Mouse (Mus musculus): ENCODE measurements around the gene Mgat4e.
"Not testable (repeated sequence)": the region's sequence is repeated elsewhere in the genome, so short reads cannot be mapped to it uniquely, and the experiment has no call there.

Mgat4e gene

DNA sequence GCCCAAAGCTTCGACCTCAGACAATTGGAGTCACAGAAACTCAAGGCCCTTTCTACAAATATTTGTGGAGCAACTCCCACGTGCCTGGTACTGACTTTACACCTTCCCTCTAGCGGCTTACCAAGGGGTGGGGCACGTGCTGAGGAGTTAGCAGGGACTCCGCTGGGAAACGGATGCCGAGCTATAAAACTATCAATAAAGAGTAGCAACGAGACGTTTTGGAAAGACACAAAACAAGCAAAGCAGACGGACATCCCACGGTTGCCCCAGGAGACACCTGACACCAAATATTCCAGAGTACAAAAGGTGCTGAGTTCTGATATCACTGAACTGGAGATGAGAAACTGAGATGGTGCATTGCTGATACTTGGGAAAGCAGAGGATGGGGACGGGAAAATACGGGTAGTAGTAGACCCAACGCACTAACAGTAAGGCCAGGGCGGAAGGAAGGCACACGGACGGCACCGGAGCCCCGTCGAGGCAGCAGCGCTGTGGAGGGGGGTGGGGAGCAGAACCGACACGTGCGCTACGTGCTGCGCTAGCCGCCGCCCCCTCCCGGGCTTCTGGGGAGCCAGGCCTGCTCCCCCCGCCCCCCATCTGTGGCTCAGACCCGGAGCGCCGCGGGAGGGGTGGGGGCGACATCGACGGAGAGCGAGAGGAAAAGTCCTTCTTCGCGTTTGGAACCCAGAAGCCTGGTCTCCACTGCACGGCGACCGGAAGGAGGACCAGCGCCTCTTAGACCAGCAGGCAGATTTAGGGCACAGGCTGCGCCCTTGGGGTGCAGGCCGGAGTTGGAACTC, 6.6 kb upstream of the Mgat4e start:
- DNase-seq (ENCODE audit: low spot score) = peak; percentile 56

DNA sequence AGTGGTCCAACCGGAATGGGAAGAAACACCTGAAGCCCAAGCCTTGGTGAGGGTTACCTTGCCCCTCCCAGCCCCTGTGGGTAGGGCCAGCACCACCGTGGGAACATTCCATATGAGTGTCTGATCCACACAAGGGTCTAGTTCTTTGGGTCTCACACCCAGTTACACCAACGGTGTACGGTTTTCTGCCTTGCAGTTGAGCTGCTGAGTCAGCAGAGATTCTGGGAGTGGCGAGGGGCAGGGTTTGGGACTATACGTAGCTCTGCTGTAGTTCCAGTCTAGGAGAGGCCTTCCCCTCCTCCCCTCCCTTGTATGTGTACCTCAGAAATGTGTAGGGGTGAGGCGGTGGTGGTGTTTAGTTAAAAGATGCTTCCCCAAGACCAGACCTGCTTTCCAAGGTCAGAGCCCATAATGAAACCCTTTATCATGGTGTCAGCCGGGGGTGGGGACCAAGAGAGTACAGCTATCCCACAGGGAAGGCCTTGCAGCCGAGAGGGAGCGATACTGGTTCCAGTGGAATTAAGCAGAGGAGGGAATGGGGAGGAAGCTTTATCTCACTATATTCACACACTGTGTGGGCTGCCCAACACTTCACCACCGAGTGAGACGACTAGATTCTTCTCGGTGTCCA, 5.9 kb upstream of the Mgat4e start:
- DNase-seq (ENCODE audit: low spot score) = no peak

DNA sequence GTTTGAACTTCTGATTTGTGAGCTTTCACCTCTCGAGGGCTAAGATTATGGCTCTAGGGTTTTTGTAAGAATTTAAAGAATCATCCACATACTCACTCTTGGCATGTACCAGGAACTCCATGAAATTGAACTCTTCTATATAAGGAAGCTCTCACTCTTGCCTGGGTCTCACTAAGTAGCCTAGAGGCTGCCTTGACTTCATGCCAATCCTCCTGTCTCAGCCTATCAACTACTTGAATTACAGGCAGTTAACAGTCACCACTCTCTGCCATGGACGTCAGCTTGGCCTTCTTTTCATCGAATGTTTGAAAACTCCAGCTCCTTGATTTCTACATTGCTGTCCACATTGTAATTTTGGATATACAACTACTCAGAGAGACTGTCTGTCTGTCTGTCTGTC, 2.9 kb upstream of the Mgat4e start:
- no peak for DNase-seq (ENCODE audit: low spot score)

DNA sequence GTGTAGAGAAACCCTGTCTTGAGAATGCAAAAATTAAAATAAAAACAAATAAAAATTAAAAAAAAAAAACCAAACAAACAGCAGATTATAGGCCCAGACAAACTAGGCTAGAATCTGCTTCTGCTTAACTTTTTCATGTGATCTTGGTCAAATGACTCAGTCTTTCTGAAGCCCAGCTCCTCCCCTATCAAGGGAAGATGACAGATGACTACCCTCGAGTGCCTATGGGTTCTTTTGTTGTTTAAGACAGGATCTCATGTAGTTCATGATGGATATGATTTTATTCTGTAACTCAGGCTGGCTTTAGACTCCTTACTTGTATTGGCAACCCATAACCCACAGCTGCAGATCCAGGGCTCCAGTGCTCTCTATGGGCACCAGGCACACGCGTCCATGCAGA, 2.4 kb upstream of the Mgat4e start:
- no peak for DNase-seq (ENCODE audit: low spot score)

DNA sequence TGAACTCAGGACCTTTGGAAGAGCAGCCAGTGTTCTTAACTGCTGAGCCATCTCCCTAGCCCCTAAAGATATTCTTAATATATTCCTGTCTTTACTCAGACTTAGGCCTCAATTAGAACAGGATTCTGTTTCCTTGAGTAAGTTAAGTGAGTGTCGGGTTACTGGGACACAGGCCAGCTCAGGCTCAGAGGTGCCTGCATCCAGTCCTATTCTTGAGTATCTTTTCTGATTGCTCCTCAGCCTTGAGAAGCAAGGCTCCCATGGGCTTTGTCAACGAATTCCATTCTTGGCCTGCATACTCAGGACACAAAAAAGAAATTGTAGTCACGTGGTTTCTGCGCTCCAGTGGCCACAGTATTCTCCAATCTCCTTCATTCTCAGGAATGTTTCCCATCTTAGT, 1.3 kb downstream of the Mgat4e start:
- no peak for DNase-seq (ENCODE audit: low spot score)

DNA sequence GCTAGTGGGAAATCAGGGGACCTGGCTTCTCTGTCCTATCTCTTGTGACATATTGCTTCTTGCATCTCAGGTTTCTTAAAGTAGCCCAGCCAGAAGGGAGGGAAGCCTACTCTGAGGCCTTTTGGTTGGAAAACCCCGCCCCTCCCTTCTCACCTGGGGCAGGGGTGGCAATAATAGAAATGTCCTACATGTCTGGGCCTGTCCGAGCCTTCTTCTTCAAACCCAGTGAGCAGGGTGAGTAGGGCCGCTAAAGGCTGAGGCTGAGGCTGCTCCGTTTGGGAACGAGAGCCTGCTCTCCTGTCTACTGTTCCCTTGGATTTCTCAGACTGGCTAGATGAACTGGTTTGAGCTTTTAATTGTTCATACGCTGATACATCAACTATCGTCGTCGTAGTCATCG, 8.9 kb downstream of the Mgat4e start:
- DNase-seq (ENCODE audit: low spot score) = no peak

DNA sequence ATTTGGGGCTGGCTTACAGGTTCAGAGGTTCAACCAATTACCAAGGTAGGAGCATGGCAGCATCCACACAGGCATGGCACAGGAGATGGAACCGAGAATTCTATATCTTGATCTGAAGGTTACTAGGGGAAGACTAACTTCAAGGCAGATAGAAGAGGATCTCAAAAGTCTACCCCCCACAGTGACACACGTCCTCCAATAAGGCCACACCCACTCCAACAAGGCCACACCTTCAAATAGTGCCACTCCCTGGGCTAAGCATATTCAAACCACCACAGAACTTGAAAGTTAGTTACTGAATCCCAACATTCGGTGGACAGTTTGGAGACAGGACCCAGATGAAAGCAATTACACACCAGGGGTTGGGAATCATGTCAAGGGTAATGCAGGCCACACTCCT, 14.0 kb downstream of the Mgat4e start:
- DNase-seq (ENCODE audit: low spot score) = no peak

DNA sequence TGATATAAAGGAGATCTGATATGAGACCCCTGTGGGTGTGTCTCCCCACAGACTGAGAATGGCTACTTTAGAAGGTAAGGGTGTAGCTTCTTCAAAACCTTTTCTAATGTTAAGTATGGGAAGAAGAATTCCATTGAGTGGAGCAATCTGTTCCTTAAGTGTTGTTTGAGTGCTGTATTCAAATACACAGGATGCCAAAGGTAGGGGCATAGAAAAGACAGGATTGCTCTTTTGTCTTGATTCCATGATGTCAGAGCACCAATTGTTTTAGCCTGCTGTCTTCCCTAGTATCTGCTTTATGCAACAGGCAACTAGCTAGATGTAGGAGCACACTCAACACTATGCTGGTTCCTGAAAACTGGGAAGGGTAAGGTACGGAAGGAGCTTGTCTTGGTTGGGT, 14.4 kb downstream of the Mgat4e start:
- DNase-seq (ENCODE audit: low spot score) = no peak

DNA sequence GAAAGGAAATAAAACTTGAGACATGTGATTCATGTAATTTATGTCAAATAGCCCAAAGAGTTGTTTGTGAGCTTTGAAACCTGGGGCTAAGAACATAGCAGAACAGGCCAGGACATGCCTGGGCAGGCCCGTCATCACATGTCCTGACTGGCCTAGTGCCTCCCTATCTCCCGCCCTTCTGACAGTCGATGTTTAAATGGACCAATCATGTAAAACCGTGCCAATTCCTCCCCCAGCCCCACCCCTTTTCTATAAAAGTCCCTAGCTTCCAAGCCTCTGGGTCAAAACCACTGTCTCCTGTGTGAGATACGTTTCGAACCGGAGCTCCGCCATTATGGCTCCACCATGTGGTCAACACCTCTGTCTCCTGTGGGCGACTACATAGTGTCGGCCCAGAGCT, 15.8 kb downstream of the Mgat4e start:
- DNase-seq (ENCODE audit: low spot score) = not testable (repeated sequence)

DNA sequence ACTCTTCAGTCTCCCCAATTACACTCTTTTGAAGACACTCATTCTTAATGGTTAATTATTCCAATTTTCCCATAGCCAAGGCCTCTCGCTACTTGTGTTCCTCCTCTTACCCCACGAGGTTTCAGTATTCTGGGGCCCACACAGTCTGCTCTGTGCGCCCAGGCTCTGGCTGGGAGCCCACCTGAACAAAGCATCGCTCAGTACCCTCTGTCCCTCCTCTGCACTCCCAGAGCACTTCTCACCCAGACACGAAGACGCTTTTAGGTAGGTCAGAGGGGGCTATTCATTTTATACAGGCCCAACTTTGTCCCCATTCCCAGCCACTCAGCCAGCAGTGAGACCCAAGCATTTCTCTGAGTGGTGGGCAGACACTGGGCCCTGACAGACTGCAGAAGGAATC, 18.9 kb downstream of the Mgat4e start:
- peak; percentile 32 for DNase-seq (ENCODE audit: low spot score)

DNA sequence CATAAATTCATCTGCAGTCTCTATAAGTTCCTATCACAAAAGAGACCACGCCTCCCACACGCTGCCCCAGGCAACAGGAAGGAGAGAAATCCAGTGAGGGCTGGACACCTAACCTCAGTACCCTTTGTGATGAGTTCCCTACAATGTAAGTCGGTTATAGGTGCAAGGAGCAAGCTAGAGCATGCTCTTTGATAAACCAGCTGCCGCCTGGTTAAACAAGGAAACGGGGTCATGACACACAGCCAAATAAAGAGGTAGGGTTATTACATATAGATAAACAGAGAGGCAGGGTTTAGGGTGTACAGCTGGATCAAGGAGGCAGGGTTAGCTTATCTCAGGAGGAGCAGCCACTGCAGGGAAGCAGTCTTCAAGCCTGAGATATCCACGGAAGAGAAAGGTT, 22.7 kb downstream of the Mgat4e start:
- DNase-seq (ENCODE audit: low spot score) = no peak

DNA sequence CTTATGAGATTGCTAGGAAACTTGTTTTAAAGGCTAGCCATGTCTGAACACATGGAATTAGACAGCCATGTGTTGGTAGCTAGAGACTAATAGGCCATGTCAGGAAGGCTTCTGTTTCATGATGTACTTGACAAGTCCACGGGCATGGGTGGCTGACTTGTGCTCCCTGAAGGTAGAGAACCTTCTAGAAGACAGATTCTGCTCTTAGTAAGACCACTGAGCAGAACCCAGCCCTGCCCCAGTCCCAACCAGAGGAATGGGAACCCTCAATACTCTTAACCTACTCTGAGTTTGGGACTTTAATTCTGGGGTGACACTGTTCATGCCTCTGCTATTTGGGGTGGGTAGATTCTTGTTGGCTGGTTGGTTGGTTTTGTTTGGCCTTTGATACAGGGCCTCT, 24.5 kb downstream of the Mgat4e start:
- no peak for DNase-seq (ENCODE audit: low spot score)

DNA sequence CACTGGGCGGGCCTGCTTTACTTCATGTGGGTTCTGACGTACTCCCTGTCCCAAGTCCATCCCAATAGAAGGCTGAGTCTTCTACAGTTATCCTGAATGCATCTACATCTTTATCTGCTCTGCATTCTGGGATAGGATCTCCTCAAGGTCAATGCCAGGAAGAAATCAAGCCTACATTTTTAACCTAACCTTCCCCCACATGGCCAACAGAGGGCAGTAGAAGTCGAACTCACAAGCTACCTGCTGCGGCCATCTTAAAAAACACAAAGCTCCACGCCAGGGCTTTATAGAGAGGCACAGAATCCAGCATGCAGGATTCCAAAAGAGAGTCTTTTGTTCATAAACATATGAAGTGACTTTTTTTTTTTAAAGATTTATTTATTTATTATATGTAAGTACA, 25.1 kb downstream of the Mgat4e start:
- DNase-seq (ENCODE audit: low spot score) = no peak

DNA sequence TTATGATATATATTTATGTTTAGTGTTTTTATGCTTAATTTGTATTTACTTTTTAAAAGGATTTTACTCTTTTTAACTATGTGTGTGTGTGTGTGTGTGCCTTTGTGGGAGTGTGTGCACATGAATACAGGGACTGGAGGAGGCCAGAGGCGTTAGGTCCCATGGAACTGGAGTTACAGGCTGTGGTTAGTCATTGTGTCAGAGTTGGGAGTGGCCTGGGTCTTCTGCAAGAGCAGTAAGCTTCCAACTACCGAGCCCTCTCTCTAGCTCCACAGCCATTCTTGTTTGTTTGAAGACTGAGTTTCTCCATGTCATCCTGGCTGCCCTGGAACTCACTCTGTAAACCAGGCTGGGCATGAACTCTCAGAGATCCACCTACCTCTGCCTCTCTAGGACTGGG, 27.2 kb downstream of the Mgat4e start:
- DNase-seq (ENCODE audit: low spot score) = no peak

DNA sequence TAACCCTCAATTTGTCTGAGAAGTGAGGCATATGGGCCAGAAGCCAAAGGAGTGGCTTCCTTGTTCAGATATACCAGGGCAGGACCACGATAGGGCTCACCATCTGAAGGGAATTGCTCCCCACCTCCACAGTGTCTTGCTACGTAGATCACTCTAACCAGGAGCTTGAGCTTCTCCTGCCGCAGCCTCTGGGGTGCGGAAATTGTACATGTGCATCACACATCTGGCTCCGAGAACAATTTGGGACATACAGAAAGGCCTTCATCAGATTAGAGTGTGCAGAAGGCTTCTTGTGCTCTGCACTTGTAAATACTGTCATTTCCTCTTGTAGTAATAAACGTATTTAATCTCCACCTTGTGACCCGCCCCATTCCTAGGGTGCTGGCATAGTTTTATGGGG, 28.3 kb downstream of the Mgat4e start:
- DNase-seq (ENCODE audit: low spot score) = no peak

DNA sequence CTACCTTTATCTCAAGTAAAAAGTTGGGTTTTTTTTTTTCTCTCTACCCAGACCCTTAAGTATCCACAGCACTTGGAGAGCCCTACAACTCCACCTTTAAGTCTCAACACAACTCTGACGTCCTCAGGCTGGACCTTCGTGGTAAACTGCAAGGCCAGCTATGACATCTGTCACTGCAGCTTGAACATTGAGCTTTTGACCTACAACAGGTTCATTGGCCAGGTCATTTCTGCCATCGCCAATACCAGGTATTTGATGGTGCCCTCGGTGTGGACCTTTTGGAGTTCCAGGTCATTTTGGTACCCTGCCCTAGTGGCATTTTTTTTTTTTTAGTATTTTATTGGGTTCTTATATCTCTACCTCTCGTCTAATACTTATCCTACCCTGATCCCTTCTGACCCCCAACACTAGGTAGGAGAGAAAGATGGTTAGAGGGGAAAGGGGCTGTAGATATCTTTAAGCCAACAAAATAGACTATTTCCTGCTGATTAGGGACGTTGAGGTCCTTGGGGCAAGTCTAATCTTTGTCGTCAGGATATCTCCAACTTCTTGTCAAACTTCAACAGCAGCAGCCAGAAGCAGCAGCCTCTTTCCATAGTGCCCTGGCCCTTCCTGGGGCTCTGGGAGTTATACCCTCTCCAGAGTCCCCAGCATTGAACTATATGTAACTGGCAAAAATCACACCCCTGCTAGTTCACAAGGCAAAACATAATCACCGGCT, 29.3 kb downstream of the Mgat4e start:
- no peak for DNase-seq (ENCODE audit: low spot score)

DNA sequence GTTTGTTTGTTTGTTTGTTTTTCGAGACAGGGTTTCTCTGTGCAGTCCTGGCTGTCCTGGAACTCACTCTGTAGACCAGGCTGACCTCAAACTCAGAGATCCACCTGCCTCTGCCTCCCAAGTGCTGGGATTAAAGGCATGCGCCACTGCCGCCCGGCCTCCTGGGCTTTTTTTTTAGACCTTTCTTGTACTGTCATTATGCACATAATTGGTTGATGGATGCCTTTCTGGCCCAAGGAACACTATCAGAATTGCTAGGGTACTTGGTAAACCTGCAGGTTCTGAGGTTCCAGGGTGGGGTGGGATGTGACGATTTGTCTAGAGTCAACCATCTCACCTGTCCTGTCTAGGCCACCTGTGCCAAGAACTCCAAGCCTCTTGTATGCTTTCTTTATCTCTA, 30.3 kb downstream of the Mgat4e start:
- not testable (repeated sequence) for DNase-seq (ENCODE audit: low spot score)

DNA sequence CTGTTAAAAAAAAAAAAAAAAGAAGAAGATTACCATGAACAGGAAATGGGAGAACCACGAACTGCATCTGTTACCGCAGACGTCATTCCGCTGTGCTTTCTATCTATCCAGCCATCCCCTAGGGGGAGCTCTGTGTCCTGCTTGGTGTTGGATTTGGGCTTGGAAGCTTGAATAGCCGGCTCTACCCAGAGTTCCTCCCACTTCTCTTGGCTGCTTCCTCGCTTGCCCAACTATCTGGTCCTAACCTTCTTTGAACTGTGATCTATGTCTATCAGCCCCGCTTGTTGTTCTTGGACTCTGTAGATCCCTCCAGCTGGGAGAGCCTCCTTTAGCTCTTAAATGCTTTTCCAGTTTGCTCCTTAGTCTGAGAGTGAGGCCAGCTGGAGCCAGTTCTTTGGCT, 30.8 kb downstream of the Mgat4e start:
- peak; percentile 91 for DNase-seq (ENCODE audit: low spot score)

DNA sequence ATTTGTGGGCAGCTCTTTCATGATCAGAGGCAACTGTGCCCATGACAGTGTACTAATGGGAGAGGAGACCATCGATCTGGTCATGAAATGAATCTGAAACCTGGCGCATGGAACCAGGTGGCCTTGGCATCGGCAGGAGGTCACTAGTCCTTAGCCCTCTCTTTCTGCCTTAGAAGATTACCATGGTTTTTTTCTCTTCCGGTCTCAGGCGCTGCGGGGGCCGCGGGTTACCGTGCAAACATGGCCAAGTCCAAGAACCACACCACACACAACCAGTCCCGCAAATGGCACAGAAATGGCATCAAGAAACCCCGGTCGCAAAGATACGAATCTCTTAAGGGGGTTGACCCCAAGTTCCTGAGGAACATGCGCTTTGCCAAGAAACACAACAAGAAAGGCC, 31.6 kb downstream of the Mgat4e start:
- DNase-seq (ENCODE audit: low spot score) = not testable (repeated sequence)

DNA sequence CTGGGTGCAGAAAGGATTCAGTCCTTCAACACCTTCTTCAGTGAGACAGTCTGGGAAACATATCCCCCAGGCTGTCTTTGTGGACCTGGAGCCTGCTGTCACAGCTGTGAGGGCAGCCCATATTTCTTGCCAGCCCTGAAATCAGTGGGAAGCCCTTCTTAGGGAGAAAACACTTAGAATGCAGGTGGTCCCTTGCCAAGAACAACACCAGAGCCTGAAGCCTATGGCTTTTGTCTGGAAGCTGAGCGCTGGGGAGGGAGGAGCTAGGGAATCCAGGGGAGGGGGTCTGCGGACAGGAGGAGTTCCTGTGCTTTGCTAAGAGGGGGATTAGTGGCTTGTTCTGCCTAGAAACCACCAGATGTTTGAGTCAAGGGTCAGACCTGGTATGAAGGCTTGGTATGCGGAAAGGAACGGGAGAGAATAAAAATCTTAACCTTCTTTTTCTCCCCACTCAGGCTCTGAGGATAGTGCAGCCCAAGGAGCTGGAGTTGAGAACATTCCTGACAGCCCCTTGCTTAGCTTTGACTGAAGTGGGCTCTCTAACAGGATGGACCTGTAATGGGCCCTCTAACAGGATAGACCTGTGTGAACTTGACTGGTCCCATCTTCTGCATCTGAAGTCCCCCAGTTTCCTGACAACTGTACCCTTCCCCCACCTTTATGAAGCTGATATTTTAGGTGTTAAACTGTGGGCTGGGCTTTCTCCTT, 32.8 kb downstream of the Mgat4e start:
- DNase-seq (ENCODE audit: low spot score) = no peak

DNA sequence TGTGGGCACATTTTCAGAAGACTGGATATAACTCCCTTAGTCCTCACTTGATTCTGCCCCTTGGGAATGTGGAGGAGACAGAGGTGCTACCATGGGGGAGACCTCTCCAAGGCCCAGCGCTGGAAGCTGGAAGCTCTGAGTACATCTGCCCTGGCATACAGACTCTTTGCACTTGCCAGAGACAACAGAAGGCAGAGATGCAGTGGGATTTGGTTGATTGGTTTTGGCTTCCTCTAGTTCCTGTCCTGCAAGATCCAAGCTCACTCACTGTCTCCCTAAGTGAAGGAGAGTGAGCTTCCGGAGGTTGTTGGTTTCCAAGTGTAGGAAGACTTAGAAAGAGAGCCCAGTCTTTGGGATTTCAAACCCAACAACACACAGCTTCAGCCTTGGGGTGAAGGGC, 33.6 kb downstream of the Mgat4e start:
- no peak for DNase-seq (ENCODE audit: low spot score)

DNA sequence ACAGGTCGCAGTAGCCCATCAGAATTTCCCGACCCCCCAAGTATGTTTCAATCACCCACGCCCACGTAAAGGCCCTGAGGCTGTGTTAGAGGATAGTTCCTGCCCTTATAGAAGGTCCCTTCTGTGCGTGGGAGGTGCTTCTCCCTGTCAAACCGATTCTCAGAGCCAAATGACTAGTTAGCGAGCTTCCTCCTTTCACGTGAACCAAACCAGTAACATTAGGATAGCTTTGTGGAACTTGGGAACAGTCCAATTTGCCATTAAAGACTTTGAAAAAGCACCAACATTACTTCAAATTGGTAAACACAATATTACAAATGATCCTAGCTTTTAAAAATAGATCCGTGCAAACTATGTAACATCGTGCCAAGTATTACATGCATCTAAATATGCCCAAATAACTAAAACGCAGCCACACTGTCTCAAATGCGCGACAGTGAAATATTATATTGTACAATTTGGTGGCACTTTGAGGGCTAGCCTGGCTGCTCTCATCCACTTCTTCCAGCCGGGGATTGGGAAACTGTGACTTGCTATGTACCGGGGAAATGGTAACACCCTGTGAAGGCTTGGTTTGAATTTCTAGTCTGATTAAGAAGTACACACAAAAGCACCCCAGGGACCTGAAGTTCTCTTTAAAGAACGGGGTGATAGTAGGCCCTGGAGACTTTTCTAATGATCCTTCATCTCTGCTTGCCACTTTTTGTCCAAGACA, 35.4 kb downstream of the Mgat4e start:
- no peak for DNase-seq (ENCODE audit: low spot score)

All from layer of hippocampus, adult 11-12 months (tissue).